Mouse (Mus musculus) retina, postnatal 7 days (tissue): Measurements from ENCODE around the gene Lmbr1l.

Experiments
- DNase-seq: peaks from one replicate; pipeline ENCODE4 v3.0.0-alpha.2; 2012; ENCODE audit warnings: low read depth, low spot score

The Lmbr1l gene

DNA sequence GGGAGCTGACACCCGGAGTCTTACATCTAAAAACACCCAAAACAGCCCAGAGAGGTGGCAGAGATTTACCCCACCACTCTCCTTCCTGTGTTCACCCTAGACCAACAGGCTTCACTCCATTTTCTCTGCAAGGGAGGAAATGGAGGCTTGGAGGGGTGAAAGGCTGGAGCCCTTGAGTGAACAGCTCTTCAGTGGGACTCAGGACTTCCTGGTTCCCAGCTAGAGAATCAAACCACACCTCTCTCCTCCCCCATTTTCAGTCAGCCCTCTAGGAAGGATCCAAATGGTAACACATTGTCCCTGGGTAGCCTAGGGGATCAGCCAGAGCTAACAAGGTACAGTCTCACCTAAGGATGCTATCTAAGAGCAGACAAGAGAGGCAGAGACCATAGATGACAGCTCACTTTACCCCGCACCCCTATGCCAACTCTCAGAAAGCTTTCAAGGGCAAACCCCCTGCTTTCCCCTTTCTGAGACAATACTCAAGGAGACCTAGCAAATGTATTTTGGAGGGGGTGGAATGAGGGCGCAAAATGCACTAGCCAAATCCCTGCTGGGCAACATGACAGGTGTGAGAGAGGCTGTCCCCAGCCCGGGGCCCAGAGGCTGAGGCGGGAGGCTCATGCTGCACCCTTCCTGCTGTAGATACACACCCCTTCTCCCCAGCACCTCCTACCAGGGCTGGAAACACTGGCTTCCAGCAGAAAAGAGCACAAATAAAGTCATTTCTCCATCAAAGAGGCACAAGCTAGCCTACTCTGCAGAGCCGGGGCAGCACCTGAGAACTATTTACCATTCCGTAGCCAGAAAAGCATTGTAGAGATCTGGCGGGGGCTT lies 48.5 kb downstream of the Lmbr1l start:
- DNase-seq, result no peak

GRCm38 (mm10) chr15:98868346-98869063 lies 49.5 kb downstream of the Lmbr1l start:
- DNase-seq, result no peak

DNA sequence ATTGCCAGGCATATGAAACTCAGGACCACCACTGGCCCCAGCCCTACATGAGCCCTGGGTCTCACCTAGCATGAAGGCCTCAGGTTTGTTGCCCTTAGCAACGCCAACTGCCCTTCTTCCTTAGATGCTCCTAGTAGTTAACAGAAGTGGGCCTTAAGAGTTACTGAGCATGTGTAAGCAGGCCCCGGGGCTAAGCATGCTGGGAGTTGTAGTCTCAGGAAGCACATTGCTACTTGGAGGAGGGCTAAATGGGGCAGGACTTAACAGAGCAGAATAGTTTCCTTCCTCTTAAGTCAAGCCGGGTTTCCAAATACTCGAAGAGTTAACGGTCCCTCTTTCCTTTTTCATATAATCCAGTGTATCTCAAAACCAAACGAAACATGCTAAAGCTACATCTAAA lies 50.7 kb downstream of the Lmbr1l start:
- DNase-seq, result no peak

GRCm38 (mm10) chr15:98866501-98866900 lies 51.5 kb downstream of the Lmbr1l start:
- DNase-seq, result no peak

DNA sequence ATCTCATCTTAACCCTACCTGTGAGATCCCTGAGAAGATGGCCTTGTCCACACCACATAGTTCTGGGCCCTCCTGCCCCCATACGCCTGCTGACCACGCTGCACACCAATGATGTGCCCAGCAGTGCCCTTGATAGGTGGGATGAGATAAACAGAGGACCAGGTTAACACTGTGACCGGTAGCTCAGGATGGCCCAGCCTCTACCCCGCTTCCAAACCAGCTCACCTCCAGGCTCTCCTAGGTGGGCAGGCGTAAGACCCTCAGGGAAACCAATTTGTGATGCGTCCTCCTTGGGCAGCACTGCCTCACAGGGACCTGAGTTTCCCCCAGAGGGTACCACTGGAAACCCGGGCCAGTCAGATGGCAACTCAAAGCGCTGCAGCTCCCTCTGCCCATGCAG lies 52.3 kb downstream of the Lmbr1l start:
- DNase-seq, result no peak

DNA sequence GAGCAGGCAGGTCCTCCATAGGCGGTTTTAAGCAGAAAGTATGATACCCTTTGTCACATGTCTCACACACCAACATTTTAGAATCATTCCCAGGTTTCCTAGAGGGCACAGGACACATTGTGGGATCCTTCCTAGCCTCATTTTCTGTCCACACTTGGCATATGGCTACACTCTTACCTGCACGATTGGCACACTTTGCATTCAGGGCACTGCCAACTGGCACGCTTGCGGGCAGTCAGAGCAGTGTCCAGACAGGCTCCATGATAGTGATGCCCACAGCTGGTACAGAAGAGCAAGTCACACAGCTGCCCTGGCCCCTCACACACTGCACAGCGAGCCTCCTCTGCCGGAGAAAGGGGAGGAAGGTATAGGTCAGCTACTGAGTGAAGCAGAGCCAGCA lies 53.1 kb downstream of the Lmbr1l start:
- DNase-seq, result no peak

GRCm38 (mm10) chr15:98863451-98863958 lies 54.5 kb downstream of the Lmbr1l start:
- no peak for DNase-seq

GRCm38 (mm10) chr15:98861701-98862410 lies 56.2 kb downstream of the Lmbr1l start:
- no peak for DNase-seq

DNA sequence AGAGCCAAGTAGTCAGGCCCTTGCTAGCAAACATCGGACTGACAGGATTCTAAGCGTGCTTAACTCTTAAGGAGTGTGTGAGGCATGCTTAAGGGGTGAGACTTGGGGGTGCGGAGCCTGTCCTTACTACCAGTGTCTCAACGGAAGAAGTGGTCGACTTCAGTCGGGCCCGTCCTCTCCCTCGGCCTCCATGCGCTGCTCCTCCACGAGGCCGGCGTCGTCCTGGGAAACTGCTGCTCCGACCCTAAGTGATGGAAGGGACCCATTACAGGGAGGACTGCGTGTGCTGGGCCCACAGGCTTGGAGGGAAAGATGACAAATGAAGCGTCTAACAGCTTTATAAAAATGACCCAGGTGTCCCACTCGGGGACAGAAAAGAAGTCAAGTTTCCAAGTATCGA lies 57.1 kb downstream of the Lmbr1l start:
- no peak for DNase-seq

DNA sequence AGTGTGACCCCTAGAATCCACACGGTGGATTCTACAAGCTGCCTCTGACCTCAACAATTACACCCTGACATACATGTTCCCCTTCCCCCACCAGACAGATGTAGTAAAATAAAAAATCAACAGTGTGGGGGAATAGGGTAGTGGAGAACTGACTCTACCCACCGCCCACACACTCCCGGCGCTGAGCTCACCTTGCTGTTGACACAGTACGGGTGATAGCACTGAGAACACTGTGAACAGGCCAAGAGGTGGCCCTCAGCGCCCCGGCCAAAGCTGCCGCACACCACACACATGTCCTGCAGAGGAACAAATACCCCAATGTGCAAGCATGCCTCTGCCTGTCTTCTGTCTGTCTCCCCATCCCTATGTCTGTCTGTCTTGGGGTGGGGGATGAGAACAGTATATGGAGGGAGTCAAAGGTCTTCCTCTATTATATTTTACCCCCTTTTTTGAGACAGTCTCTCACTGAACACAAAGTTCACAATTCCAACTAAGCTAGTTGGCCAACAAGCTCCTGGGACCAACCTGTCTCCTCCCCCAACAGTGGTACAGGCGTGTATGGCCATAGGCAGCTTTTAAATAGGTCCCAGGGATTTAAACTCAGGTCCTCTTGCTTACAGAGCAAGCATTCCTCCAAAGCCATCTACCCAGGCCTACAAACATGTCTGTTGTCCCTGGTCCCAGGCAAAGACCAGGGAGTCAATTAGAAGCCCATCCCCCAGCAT lies 58.5 kb downstream of the Lmbr1l start:
- no peak for DNase-seq

GRCm38 (mm10) chr15:98854214-98854613 lies 63.8 kb downstream of the Lmbr1l start:
- no peak for DNase-seq
